Mouse (Mus musculus) embryo, embryonic 10 days (tissue): ENCODE measurements around the gene Cflar.

Source experiments
- DNase-seq: peaks from one replicate; pipeline ENCODE4 v3.0.0-alpha.2; 2015; ENCODE audit warnings: low spot score

Gene Cflar

GRCm38 (mm10) chr1:58712076-58713061, 1.1 kb downstream of the Cflar start:
- peak; percentile 71 for DNase-seq

- DNase-seq: peak; percentile 83
Measured at GRCm38 (mm10) chr1:58713081-58713892, 2.0 kb downstream of the Cflar start.

DNA sequence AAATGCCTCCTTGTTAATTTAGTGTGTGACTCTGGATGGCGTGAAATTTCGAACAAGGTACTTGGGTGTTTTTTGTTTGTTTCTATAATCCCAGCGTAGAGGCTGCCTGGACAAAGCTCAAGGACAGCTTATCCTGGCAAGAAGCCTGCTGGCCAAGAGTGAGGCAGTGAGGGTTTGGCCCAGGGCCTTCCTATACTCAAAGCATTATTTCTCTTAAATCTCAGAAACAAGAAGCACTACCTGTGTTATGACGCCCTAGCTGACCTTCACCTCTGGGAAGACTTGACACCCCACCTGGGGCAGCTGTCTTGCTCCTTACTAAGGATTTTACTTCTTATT, 2.6 kb downstream of the Cflar start:
- DNase-seq: no peak

DNA sequence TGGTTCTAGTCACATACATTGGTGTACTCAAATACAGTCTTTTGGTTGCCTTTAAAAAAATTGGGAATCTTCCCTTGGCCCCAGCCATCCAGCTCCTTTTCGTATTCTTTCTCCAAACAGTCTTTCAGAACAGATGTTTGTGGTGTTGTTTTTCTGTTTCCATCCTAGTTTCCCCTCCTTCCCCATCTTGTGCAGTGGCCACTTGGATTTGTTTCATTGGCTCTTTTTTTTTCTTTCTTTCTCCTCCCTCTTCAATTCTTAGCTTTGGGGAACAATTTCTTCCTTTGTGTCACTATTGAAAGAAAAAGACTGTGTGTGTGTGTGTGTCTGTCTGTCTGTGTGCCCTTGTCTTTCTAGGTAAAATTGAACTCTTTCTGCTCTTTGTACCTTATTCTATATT, 3.1 kb downstream of the Cflar start:
- no peak for DNase-seq

- DNase-seq: no peak
Measured at GRCm38 (mm10) chr1:58715536-58715935, 4.2 kb downstream of the Cflar start.

- no peak for DNase-seq
Measured at GRCm38 (mm10) chr1:58716162-58716882, 5.0 kb downstream of the Cflar start.

GRCm38 (mm10) chr1:58716883-58717220, 5.5 kb downstream of the Cflar start:
- no peak for DNase-seq

DNA sequence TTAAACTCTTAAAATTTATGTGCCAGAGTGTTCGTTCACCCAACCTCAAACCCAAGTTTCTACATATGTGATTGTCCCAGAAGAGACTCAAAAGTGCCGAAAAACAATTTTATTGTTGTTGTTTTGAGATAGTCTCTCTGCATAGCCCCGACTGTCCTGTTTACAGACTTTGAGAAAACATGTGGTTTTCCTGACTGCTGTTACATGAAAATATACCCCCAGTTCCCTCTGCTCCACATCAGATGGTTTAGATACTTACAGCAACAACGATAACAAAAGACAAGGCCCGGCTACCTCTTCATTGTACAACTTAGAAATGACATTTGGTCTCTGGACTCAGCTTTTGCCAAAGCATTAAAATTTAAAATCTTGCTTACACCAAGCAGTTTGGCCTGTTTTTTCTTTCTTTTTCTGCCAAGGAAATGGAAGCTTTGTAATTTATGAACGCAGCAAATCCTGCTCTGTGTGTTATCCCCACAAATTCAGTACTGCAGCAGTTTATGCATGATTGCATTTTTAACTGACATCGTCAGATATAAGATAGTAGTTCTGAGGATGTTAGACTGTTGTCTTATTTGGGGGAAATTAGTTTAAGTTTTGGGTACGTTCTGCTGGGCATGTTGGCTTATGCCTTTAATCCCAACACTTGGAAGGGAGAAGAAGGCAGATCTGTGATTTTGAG, 6.4 kb downstream of the Cflar start:
- no peak for DNase-seq

DNA sequence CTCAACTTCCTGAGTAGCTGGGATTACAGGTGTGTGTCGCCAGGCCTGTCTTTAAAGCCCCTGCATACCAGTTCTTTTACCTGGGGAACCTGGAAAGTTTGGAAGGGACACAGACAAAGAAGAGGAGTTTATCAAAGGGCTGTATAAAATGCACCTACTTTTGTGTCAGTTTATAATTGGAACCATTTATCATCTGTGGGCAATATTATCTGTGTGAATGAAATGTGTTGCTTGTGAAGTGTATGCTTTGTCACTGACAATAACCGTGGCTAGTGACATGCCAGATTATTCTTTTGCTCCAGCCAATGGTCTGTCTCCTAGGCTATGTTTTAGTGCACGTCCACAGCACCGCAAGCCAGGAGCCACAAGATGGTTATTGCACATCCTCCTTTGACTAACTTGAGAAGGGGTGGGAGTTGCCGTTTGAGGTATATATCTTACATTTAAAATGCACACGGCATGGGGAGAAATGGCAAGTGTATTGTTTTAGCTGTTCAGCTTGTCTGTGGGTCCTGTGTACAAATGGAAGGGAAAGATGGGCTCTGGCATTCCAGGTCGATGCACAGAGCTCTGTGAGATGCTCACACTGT, 8.1 kb downstream of the Cflar start:
- no peak for DNase-seq

- DNase-seq: no peak
Measured at GRCm38 (mm10) chr1:58720090-58720489, 8.8 kb downstream of the Cflar start.

DNA sequence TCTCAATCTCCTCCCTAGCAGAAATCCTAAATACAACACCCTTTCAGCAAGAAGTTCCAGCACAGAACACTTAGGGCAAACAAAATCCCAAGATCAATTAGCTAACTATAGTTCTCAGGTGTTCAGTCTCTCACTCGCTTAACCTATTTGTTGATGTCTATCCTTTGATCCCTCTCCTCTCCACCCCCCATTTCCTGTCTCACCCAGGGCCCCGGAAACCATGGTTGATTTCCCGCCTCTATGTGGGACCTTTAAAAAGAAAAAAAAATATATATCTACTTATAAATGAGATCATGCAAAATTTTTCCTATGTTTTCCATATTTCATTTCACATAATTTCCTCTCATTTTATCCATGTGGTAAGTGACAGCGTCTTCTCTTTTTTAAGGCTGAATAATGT, 9.7 kb downstream of the Cflar start:
- DNase-seq: no peak

GRCm38 (mm10) chr1:58722115-58722938, 11.0 kb downstream of the Cflar start:
- DNase-seq: no peak

DNA sequence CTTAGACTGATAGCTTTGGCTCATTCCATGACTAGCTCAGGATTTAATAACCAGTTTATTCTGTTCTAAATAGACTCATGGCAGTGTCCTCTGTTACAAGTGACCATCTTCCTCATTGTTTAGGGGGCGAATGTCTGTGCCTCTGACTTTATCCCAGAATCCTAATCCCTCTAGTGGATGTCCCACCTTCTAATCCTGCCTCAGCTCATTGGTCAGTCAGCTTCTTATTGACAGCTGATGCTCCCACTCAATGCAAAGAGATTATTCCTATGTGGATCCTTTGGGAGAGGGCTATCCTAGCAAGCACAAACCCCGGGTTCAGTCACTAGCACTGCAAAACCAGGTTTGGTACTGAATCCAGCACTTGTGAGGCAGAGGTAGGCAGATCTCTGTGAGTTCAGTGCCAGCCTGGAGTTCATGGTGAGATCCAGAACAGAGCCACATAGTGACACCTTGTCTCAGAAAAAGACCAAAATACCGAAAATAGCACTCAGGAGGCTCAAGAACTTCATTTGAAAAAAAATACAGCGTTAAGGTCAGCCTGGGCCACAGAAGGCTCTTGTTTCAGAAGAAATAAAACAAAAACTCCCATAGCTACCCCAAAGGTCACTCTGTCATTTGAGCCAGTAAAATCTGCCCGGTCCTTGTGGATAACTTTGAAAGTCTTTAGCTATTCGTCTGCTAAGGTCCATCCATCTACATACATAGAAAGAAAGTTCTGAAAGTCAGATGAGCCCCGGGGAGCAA, 11.9 kb downstream of the Cflar start:
- DNase-seq: peak; percentile 9

- DNase-seq: no peak
Measured at GRCm38 (mm10) chr1:58723809-58724405, 12.6 kb downstream of the Cflar start.

GRCm38 (mm10) chr1:58724533-58724932, 13.2 kb downstream of the Cflar start:
- DNase-seq: no peak

GRCm38 (mm10) chr1:58725095-58725494, 13.8 kb downstream of the Cflar start:
- DNase-seq: no peak

DNA sequence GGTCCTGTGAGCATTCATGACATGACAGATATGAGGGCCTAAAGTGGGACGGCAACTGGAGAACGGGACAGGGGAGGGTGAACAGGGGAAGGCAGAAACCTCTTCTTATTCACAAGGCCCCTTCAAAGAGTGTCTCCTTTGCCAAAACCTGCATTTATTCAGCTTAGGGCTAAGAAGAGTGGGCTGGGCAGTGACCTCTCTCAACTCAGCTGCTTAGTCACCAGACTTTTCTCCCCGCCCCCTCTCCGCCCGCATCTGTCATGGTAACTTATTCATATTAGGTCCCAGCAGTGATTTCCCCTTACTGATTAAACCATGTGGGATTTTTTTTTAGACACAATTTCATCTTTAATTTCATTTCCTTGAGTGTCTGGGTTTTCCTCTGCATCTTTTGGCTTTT, 14.5 kb downstream of the Cflar start:
- DNase-seq: no peak

DNA sequence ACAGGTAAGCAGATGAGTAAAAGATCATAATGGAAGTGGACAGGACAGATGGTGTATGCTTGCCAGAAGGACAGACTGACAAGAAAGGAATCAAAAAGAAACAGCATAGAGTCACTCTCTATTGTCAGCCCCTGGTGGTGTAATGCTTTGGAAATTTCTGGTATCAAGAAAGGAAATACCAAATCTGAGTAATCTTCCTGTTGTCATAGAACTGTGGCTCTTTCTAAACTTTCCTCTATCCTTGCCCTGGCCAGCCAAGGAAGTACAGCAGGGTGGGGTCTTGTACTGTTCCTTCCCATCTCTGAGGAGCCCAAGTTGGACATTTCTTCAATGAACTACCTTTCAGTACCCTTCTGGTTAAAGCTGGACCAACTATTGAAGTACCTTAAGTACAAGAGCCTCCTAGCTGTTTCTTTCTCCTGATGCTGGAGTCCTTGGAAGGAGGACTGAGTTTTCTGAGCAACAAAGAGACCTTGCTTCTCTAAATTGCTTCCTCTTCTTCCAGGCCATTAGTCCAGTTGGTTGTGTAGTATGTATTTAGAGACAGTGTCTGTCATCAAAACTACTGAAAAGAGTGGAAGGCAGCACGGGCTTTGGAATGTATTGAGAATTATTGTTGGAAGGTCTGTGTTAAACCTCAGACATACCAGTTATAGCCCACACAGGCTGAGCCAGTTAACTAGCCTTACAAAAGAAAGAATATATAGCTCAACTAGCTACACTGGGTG, 15.9 kb downstream of the Cflar start:
- no peak for DNase-seq
